Mouse (Mus musculus): ENCODE results near the gene Ski.

- no peak for TF ChIP-seq CTCF (IDR thresholded peaks at IDR 0.05; ENCODE audit: low read depth, low read length)
- no peak for TF ChIP-seq POLR2A (IDR thresholded peaks at IDR 0.05; ENCODE audit: extremely low read depth, insufficient read depth, low read length)
These were observed 39.2 kb downstream of the Ski start for GRCm38 (mm10) chr4:155183201-155183600.
